Mouse (Mus musculus) heart, adult 9 months (tissue): ENCODE data around the gene Khdrbs2.

Source experiments
- DNase-seq, 2 experiments: peaks; one replicate each; pipeline ENCODE4 v3.0.0; 2022; ENCODE audit warnings: low spot score in 2 of 2

The Khdrbs2 gene

DNA sequence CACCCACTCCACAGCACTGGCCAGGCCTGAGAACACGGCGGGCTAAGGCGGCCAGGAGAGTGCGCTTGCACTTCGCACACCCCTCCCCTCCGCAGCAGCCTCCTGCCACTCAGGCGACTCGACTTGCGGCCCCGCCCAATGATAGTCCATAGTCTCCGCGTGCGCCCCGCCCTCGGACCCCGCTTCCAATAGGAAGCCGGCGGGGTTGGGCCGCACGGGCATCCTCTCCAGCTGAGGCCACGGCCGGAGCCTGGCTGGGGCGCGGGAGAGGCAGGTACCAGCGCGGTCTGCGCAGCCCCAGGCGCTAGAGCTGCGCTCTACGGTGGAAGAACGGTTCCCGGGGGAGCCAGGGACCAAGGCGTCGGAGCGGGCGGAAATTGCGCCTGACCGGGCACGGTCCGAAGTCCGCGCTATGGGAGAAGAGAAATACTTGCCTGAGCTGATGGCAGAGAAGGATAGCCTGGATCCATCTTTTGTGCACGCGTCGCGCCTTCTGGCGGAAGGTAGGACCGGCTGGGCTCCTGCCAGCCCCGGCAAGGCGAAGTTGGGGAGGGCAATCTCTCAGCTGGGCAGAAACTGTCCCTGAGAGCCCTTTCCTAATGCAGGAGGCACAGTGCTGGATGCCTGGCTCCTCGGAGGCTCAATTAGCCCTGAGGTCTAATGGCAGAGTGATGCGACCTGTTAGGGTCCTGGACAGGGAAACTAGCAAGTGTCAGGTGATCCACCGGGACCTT is at the start of gene Khdrbs2:
Gene Khdrbs2, plus strand, starts transcription at position 209 of the 734 bp plus-strand sequence.
- peak; percentile 12 to 21 for DNase-seq

DNA sequence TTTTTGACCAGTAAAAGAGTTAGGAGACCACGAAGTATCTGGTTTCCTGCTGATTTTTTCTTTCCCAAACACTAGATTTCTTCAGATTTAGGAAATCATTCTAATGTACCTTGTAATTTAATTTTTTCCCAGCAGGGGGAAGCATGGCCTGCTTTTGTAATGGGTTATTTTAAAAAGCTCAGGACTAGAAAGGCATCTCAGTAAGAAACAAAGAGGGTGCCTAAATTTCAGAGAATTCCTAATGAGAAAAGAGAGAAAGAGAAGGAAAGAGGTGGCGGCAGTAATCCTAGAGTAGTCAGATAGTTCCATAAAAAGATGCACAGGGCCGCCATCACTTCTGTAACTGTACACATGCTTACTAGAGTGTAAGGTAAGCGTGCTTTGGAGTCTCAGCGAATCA is 2.1 kb downstream of the Khdrbs2 start:
- DNase-seq: no peak

DNA sequence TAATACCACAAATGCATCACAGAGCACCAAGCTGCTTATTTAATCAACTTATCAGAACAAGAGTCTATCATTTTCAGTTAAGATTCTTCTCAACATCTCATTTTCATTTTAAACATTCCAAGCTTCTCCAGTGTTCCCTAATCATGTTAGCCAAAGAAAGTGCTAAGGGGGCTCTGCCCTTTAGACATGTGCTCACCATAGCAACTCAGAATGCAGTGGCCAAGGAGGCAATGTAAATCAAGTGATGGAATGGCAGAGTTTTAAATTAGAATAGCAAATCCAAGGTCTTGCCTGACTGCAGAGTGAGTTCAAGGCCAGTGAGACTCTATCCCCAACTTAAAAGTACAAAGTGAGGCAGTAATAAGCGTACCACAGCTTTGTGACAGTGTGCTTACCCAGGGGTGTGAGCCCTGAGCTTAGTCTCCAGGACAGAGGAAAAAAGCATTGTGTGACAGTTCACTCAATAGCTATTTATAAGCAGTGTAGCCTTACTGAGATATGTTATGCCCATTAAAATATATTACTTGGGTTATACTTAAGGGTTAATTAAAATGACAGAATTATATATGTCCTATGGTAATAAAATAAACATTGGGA is 27.2 kb downstream of the Khdrbs2 start:
- DNase-seq: no peak

DNA sequence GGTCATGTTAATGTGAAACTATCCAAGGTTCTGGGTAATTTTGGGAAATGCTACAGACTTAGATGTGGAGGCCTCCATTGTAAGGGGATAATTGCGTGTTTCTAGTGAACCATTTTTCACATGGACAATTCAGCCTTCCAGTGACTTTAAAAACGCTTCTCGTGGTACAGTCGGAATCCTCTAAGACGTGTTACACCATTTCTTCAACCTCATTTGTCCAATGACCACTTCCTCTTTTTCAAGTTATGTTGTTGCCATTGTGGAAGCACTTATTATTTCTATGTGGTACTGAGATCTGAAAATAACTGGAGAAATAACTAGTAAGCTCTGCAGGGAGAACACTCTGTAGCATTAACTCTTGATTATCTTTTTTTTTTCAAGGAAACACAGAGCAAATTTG is 75.9 kb downstream of the Khdrbs2 start:
- DNase-seq: no peak

DNA sequence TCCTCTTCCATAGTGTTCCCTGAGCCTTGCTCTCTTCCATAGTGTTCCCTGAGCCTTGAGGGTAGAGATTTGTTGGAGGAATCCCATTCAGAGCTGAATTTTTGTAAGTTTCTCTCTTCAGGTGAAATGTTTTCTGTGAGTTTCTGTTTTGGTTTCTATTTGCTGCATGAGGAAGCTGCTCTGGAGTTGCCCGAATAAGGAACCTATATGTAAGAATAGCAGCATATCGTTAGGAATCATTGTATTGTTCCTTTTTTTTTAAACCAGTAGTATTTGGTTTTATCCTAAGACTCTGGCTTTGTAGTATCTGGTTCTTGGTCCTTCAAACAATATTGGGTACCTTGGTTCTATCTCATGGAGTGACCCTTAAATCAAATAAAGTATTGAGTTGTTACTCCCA is 77.1 kb downstream of the Khdrbs2 start:
- no peak for DNase-seq

DNA sequence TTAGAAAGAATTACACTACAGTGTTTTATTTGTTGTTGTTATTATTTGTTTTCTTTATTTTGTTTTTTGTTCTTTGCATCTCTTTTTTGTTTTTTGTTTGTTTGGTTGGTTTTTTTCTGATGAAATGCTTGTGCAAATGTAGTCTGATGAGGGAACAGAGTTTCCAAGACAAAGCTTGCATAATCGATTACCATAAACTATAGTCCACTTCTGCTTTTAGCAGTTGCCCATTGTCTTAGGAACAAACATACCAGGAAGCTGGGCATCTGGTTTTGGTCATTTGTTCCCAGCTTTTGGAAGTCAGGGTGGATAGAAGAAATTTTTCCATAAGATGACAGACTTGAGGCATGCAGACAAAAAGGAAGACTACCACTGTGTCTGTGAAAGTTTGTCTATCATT is 77.8 kb downstream of the Khdrbs2 start:
- DNase-seq: no peak

DNA sequence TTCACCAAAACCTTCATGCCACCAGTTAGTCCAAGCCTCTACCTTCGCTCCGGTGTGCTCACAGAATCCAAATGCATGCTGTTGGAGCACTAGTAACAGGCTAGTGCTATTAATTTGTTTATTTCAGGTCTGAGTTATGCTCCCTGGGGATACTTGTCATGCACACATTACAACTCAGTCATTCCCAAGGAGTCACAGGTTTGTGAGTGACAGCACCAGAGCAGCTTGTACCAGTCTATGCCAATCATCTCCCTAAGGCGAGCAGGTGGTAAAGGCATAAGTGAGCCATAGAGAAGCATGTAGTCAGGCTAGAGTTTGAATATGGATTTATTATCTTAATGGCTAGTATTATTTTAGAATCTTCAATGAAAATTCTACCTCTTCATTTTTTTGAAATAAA is 86.4 kb downstream of the Khdrbs2 start:
- DNase-seq: no peak

DNA sequence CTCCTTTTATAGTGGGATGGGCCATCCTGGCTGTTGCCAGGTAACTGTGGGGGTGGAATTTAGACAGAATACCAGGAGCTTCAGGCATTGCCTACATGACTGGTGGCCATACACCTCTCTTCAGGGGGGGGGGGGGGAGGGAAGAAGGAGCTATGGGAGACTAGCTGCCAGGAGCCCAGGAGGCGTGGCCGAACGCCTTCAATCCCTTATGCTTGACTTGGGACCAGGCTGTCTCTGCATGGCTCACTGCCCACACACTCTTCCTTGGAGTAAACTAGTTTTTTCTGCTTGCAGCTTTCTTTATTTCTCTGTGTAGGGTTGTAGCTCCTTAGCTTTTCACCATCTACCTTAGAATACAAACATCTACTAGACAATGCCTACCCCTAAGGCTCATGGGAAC is 98.0 kb downstream of the Khdrbs2 start:
- no peak for DNase-seq

DNA sequence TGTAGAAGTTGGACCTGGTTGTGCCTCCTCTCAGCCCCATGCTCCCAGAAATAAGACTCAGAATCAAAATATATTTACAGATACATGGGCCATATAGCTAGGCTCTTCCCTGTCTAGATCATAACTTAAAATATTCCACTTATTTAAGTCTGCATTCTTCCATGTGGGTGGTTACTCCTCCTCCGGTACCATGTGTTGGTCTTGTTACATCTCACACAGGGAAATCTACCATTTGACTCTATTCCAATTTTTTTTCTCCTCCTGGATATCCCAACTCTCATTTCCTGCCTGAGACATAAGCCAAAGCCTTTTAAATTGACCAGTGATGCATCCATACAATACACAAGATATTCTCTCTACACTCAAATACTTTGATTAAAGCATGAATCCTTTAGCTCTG is 122.2 kb downstream of the Khdrbs2 start:
- no peak for DNase-seq

DNA sequence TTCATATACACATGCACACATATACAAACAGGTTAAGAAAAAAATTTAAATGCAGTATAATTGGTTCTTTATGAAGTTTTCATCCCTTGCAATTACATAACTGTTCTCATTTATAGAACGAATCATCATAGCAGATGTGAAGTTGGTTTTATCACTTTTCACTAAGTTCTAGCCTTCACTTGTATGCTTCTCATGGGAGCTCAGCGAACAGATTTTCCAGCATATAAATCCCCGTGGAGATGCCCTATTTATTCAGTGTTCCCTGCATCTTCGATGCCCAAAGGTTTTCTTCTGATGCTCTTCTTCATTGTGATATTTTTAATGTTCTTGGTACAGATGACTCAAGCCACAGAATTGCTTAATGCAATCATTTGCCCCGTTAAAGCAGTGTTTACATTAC is 128.9 kb downstream of the Khdrbs2 start:
- DNase-seq: no peak

DNA sequence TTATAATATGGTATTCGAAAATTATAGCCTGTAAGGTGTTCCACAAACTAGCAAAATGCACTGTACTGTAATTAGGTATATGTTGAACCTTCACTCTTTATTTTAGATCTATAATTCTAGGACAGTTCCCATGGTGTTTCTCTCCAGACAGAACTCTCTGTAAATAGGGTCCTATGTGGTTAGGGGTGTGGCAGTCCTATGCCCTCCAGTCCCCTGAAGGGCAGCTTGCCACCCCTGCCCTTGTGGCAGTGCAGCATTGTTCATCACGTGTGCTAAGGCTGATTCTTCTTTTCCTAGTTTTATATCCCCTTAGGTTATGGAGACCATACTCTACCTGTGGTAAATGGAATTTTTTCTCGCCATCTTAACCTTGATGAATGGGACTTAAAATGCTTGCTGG is 136.6 kb downstream of the Khdrbs2 start:
- no peak for DNase-seq

DNA sequence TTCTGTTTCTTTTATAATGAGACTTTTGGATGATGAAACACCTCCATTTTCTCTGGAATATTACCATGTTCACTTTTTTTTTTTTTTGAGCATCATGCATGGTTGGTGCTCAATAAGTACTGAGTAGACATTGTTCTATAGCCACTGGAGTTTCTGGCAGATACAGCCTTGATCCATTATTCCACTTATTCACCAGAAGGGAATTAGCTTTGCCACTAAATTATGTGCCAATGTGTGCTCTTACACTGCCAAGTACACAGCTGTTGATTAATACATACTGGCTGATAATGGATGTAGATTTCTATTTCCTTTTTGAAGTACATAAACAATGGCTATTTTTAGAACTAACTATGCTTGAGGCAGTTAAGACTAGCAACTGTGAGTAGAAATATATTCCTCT is 137.1 kb downstream of the Khdrbs2 start:
- no peak for DNase-seq

DNA sequence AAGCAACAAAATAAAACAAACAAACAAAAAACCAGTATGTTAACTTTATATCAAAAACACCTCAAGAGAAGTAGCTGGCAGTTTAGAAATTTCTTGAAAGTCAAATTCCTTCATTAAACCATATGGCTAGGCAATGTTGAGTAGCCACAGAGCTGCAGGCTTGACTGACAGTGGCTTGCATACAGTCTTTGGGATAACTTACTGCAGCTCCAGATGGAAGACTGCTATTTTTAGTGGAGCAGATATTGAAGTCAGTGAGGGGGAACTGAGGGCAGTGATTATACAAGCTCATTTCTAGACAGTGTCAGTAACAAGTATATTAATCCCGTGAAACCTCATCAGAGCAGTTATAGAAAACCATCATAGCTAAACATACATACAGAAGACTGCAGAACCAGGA is 166.6 kb downstream of the Khdrbs2 start:
- DNase-seq: no peak

DNA sequence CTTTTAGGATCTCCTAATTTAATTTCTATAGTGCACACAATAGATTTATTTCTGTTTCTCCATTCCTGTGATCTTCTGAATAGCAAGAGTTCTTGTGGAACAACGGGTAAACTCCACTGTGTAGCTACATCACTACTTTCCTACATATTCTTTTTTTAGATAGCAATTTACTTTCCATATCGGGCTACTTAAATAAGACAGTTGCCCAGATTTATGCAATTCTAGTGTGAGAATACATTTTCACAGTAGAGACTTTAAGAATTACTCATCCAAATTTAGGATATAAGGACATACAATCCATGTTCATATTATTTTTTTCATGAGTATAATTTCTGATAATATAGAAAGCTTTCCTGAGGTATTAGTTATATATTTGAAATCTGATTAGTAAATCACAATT is 175.0 kb downstream of the Khdrbs2 start:
- DNase-seq: no peak

DNA sequence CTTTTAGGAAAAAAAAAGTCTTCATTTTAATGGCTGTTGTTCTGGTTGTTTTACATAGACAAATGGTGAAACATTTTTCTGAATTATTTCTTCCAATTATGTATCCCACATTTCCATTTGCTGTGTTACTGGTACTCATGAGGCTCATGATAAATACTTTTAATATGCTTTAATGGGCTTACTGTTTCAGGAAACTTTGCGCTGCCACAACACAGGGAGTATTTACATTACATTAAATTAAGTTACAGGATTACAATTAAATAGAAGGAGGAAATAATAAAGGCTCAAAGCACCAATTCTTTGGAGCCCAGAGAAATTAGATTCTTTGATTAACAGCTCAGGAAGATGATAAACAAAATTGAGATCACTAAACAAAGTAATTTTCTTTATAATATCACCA is 179.6 kb downstream of the Khdrbs2 start:
- DNase-seq: no peak

DNA sequence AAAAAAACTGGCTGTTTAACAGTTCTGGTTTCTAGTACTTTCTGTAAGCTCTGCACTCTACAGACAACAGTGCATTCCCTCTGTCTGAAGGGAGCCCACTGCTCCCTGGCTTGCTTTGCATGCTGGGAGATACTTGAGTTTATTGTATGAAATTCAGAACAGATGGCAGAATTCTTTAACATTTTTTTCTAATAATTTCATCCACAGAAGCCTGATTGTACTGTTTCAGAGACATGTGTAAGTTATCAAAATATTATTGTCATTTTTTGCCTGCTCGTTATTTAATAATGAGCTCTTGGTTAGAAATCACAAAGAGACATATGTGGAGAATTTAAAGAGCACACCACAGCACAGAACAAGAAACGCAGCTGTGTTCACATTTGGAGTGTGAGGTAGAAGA is 191.0 kb downstream of the Khdrbs2 start:
- DNase-seq: no peak

DNA sequence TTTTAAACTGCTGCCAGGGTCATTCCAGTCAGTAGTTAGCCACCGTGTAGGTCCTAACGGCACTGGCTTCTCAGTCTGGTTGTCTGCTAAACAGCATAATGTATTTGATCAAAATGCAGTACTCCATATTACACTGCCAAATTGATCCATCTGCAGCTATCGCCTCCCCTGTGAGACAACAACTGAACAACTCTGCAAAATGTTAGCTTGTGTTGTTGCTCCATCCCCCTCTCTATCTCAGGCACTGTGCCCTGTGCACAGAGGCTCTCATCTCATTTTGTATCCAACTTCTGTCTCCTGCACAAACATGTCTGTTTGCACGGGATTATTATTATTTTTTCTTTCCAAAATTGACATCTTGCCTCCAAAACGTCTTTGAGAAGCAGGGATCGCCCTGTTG is 225.0 kb downstream of the Khdrbs2 start:
- no peak for DNase-seq

DNA sequence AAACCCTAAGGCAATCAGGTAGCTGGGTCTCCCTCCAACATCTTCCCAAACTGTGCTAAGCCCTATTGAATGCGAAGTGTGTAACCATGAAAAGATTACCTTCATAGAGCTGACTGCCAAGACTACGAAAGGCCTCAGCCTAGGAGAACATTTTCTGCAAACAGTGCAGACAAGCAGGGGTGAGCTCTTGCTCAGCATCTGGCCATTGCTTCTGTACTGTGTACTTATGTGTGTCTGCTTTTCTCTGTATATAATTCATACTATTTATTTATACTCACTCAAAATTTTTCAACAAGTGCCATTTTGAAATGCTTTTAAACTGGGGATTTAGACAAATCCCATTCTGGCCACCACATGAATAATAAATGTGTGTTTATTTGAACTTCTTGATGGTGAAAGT is 235.1 kb downstream of the Khdrbs2 start:
- no peak for DNase-seq

DNA sequence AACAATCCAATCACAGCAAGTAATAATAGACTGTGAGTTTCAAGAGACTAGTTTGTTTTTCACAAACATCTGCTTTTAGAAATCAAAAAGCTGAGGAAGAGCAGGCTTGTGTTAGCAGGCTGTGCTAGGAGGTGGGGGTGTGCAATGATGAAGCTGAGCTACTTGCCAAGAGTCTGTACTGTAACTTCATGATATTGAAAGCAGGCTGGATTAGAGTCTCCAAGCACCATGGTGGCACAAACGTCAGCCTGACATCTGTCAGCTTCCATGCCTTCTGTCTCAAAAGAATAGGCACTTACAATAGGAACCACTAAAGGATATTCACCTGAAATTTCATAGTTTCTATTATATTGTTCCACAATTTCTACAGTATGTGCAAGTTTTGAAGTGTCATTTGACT is 255.9 kb downstream of the Khdrbs2 start:
- no peak for DNase-seq

DNA sequence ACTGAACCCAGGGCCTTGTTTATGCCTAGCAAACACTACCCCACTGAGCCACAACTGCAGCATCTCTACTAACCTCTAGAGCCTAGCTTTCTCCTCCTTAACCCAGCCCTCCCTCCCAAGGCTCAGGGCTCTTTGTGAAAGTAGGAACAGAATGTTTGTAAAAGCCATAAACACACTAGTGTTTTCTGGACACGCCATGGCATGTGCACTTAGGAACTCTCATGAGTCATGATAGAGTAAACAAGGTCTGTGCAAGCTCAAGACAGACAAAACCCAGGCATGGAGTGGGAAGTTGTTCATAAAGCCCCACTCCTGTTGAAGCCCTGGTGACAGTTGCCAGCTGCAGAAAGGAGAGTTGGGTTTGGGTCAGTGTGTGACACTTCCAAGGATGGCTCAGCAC is 257.0 kb downstream of the Khdrbs2 start:
- no peak for DNase-seq

DNA sequence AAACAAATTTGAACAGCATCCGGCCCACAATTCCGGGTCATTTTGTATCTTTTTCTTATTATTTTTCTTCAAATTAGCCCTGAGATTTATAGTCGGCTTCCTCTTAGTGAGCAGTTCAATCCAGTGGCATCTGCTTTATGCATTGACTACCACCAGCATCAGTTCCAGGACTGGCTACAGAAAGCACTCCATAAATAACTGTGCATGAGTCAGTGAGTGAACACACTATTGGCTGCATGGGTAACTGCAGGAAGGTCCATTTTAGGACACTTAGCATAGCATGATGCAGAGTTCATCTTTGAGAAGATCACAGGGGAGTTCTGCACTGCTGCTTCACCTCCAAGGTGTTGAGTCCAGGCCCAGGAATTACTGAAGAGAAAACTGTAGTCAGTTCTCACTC is 258.0 kb downstream of the Khdrbs2 start:
- no peak for DNase-seq

DNA sequence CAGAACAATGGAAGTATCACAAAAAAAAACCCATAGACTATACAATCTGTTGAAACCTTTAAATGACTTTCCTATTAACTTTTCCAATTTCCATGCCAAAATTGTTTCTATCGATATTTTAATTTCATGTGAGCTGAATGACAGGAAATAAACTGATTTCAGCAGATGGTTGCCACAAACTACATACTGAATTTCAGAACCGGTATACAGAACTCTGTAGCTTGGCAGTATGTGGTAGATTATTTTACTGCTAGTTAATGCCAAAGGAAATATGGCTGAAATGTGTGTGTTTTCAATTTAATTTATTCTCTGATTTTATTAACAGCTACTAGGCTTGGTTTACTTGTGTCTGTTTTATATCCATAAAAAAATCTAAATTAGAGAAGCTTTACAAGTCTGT is 260.6 kb downstream of the Khdrbs2 start:
- DNase-seq: no peak

DNA sequence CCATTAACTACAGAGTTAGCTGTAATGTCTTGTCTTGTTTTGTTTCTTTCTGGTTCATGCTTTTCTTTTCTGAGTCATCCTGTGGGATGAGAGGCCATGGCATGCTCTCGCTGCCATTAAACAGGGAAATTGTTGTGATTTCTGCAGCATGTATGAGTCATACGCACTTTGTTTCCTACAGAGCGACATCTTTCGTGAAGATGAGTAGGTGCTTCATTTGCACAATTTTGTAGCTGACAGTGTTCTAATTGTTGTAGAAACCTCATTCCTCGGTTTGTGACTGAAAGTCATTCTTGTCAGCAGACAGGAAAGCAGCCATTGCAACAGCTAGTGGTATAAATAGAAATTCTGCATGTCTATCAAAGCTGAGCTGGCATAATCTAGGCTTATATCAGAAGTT is 271.4 kb downstream of the Khdrbs2 start:
- no peak for DNase-seq

DNA sequence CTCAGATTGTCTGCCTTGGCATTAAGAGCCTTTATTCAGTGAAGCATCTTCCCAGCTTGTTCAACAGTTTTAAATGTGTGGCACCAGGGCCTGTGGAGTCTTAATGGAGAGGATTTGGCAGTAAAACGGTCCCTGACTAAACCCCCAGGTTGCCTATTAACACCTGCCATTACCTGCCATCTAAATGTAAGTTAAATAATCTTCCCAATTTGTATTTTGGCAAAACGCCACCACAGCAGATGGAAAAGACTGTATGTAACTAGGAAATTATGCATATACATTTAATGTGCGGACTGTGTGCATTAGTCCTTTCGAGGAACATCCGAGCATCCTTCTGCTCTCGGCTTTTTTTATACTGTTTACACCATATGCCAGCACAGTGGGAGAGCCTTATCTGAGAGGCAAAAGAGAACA is 290.6 kb downstream of the Khdrbs2 start:
- DNase-seq: no peak
